Mouse (Mus musculus) bone marrow macrophage, adult 2 months (primary cell): Measurements from ENCODE around the gene Psmb11.

ENCODE experiments used
- CTCF ChIP-seq: IDR thresholded peaks from 2 replicates; pipeline ENCODE4 v1.5.1; 2012; ENCODE audit warnings: low read depth, mild to moderate bottlenecking, low read length, moderate library complexity
- POLR2A ChIP-seq: IDR thresholded peaks from 2 replicates; pipeline ENCODE4 v1.6.1; 2012; ENCODE audit warnings: mild to moderate bottlenecking, low read depth, low read length, borderline replicate concordance

GRCm38 (mm10) chr14:54664477-54665222 lies 43.4 kb downstream of the Psmb11 start:
- TF ChIP-seq CTCF (no peak), POLR2A (no peak)
